Mouse (Mus musculus): ENCODE data around the gene Crot. TPM values are rescaled to one million over a fixed set of nuclear protein-coding genes. Genes with fewer than 3 reads are reported as not detected.

Crot gene
- polyA plus RNA-seq, 1 experiment: 6.6 TPM

DNA sequence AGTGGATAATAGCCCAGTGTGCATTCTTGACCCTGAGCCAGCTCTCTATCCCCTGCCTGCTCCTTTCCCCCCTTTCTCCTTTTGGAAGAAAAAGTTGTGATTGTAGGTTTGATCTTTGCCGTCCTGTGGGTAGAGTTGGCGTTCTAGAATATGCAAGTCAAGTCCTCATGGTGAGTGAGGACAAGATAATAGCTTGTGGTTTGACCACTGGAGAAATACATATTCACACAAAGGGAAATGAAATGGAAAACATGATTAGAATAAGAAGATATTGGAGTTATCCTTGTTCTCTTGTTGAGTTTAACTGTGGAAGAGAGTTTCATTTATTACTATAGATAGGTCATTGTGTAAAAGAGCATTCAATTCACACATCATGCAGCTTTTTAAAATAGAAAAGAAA is 80.7 kb downstream of the Crot start:
- peaks cover 6% of the 10 kb centered on the region for H3K27me3 ChIP-seq (ENCODE audit: control insufficient read depth, insufficient read depth, insufficient read length)
- no peak overlapping the region for H3K4me3 ChIP-seq (ENCODE audit: insufficient read depth, poor library complexity, severe bottlenecking)
- H3K36me3 ChIP-seq (ENCODE audit: control insufficient read depth, insufficient read depth): no peaks in the 10 kb centered on the region
- TF ChIP-seq CEBPB (IDR thresholded peaks at IDR 0.05; ENCODE audit: low read depth) (no peak), CTCF (IDR thresholded peaks at IDR 0.05; ENCODE audit: control insufficient read depth, insufficient read depth, insufficient read length) (no peak), MYOG (IDR thresholded peaks at IDR 0.05; ENCODE audit: control insufficient read depth, extremely low read depth, insufficient read length) (no peak), MAX (IDR thresholded peaks at IDR 0.05) (no peak), MYOD1 (IDR thresholded peaks at IDR 0.05; ENCODE audit: control insufficient read depth, insufficient read length, low read depth) (no peak), FOSL1 (IDR thresholded peaks at IDR 0.05; ENCODE audit: insufficient read depth, low read length, poor library complexity, severe bottlenecking) (no peak), USF1 (IDR thresholded peaks at IDR 0.05; ENCODE audit: low read depth) (no peak)
- no peaks in the 10 kb centered on the region for H3K79me3 ChIP-seq (ENCODE audit: low read depth)
- no peaks in the 10 kb centered on the region for H3K79me2 ChIP-seq (ENCODE audit: control insufficient read depth, insufficient read depth)
- no peak overlapping the region for H3ac ChIP-seq (ENCODE audit: control insufficient read depth, insufficient read length, low read depth)

Other genes with a start within 250 kb of the Crot start
- gene Abcb1b, start 199.2 kb downstream of the Crot start, polyA plus RNA-seq (2012; fragmentation: generic; extraction: Trizol): 10.6 TPM
- gene Abcb4, start 103.6 kb downstream of the Crot start, polyA plus RNA-seq (2012; fragmentation: generic; extraction: Trizol): 0.06 TPM
- gene Tmem243, start 103.3 kb upstream of the Crot start, polyA plus RNA-seq (2012; fragmentation: generic; extraction: Trizol): 5.5 TPM
- gene Dmtf1, start 164.5 kb upstream of the Crot start, polyA plus RNA-seq (2012; fragmentation: generic; extraction: Trizol): 6.4 TPM